Mouse (Mus musculus): ENCODE results near the gene Omt2a.
"Not testable (repeated sequence)": the region's sequence is repeated elsewhere in the genome, so short reads cannot be mapped to it uniquely, and the experiment has no call there.

Omt2a gene

DNA sequence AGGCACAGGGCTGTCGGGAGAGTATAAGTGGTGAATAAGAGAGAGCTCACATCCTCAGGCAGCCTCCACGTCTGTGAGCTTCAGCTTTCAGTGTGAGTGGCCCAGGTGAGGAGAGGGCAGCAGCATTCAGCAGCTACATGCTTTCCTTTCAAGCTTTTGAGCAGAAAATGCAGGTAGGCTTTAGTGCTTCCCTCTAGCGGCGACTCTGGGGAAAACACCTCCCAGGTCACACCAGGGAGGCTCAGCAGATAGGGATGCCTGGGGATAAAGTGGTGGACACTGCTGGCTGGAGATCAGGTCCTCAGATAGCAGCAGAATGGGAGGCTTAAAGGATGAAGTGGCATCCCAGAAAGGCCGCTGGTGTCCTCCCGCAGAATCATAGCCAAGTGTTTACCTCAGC is 18.5 kb downstream of the Omt2a start:
- DNase-seq, result peak; percentile 41 to 44

GRCm38 (mm10) chr9:78294781-78295180 is 19.8 kb downstream of the Omt2a start:
- DNase-seq, result not testable (repeated sequence)

DNA sequence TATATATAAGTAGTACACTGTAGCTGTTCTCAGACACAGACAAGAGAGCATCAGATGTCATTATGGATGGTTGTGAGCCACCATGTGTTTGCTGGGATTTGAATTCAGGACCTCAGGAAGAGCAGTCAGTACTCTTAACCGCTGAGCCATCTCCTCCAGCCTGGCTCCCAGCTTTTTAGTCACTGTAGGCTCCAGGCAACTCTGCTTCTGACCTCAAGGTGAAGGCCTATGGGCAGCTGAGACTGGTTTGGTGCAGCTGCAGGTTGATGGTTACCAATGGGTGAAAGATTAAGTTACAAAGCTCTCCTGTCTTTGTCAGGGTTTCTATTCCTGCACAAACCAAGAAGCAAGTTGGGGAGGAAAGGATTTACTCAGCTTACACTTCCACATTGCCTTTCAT is 20.9 kb downstream of the Omt2a start:
- not testable (repeated sequence) for DNase-seq

DNA sequence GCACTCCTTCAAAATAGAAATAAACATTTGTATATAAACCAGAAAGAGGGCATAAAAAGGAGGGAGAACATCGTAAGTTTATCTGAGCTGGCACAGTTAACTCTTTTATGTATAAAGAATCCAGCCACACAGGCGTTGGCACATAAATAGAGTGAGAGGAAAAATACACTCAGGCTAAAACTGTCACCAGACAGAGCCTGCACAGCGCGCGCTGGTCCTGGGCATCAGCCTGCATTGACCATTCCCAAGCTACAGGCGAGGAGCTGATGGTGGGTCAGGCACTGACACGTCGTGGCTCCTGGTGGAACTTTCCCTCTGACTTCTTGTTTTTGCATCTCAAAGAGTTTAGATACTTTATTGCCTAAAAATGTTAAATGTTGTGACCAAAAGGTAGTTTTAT is 22.1 kb downstream of the Omt2a start:
- not testable (repeated sequence) for DNase-seq

- DNase-seq, result not testable (repeated sequence)
Measured at GRCm38 (mm10) chr9:78289723-78290122, 24.9 kb downstream of the Omt2a start, which contains the start of gene Gm10639. Gm10639 (plus strand) TSS chr9:78289923.

GRCm38 (mm10) chr9:78289063-78289462 is 25.5 kb downstream of the Omt2a start:
- DNase-seq, result not testable (repeated sequence)

DNA sequence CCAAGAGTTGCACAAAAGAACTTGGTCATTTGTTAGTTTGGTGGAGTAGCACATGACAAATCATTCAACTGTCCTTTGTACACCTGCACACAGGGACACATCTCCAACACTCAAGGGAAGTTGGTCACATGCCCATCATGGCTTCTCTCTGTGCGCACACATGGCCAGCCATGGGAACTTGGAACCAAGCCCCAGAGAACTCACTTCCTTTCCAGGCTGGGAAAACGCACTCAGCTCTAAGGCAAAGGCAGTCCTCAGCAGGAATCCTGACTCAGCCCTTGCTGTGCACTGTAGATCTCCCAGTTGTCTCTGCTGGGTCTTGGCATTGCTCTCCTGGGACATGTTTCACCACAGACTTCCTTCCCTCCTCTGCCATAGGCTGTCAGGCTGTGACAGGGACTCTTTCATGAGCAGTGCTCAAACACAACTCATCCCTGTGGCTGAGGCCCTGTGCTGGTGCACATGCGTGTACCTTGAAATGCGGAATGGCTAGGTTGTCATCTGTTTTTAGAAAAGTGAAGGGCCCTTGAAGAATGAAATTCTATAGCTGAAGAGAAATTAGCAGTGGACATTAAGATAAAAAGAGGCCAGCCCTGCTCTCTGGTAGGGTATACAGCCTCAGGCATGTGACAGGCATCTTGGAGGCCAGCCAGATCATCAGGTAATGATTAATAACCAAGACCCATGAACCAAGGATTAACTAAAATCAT is 32.4 kb downstream of the Omt2a start:
- not testable (repeated sequence) for DNase-seq

- not testable (repeated sequence) for DNase-seq
Measured at GRCm38 (mm10) chr9:78270945-78271344, 43.7 kb downstream of the Omt2a start.
